In the genomic region with DNA sequence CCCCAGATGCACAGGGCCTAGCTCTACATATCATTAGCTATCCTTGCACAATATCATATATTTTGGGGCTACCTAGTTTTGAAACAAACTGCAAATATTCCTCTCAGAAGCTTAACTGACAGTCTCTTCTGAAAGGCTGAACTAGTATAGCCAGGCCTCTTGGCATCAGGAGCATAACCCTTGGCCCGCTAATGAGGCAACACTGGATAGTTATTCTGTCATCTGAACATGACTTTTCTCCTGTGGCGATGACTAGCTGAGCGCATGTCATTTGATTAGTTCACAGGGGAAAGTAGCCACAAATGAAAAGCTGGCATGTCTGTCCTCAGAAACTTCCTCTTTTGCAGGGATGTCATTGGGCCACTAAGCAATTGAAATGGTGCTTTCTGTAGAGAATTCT, we compare ENCODE assay signal across 29 mouse cellular contexts. TPM values are rescaled to one million over a fixed set of nuclear protein-coding genes. Genes with fewer than 3 reads are reported as not detected.
"Had no signal": no experiment of that assay in that cellular context is flagged by ENCODE, and none has a peak within 500 bp of the region (broad histone marks: within the 10 kb centered on the region; RNA-seq: fewer than 3 reads in every experiment).

No protein-coding gene starts in this region.

- H3K9me3 ChIP-seq: heart, embryonic 13.5 days; heart, embryonic 15.5 days; hindbrain, embryonic 10.5 days; hindbrain, embryonic 12.5 days; intestine, embryonic 15.5 days; limb, embryonic 10.5 days; limb, embryonic 12.5 days; liver, embryonic 12.5 days had no signal

- H3K9ac ChIP-seq: heart, embryonic 13.5 days; heart, embryonic 15.5 days; hindbrain, embryonic 12.5 days; hindbrain, embryonic 14.5 days; intestine, embryonic 15.5 days; limb, embryonic 12.5 days; liver, embryonic 12.5 days; liver, embryonic 14.5 days had no signal

- H3K4me2 ChIP-seq: heart, embryonic 11.5 days; heart, embryonic 13.5 days; heart, embryonic 15.5 days; hindbrain, embryonic 12.5 days; hindbrain, embryonic 14.5 days; intestine, embryonic 15.5 days; limb, embryonic 12.5 days; liver, embryonic 12.5 days had no signal

- H3K4me1 ChIP-seq: heart, embryonic 13.5 days; heart, embryonic 15.5 days; hindbrain, embryonic 10.5 days; hindbrain, embryonic 12.5 days; intestine, embryonic 15.5 days; limb, embryonic 12.5 days; liver, embryonic 12.5 days had no signal

- DNase-seq: gastrocnemius, postnatal 25 days; heart, postnatal 4 days; kidney, adult 18-20 months; kidney, adult 8-10 months; kidney, postnatal 10 days; kidney, postnatal 25 days; kidney, postnatal 4 days; liver had no signal

- ATAC-seq: hindbrain, embryonic 16.5 days; inflammation-experienced regulatory T-cells, adult 6 months; intestine, embryonic 15.5 days; intestine, postnatal 0 days; liver, embryonic 12.5 days had no signal

- H3K27me3 ChIP-seq: heart, embryonic 13.5 days; heart, embryonic 15.5 days; hindbrain, embryonic 12.5 days; intestine, embryonic 15.5 days; liver, embryonic 12.5 days had no signal

- H3K4me3 ChIP-seq: heart, embryonic 13.5 days; heart, embryonic 15.5 days; hindbrain, embryonic 10.5 days; hindbrain, embryonic 12.5 days; intestine, embryonic 15.5 days; layer of hippocampus, adult 2 months; left cerebral cortex, adult 2 months; limb, embryonic 10.5 days; limb, embryonic 12.5 days; liver, embryonic 12.5 days had no signal

- H3K27ac ChIP-seq: heart, embryonic 13.5 days; heart, embryonic 15.5 days; hindbrain, embryonic 10.5 days; hindbrain, embryonic 12.5 days; hindbrain, embryonic 14.5 days; intestine, embryonic 15.5 days; layer of hippocampus, adult 2 months; left cerebral cortex, adult 2 months; limb, embryonic 10.5 days; limb, embryonic 12.5 days; liver, embryonic 12.5 days; liver, embryonic 14.5 days had no signal

- H3K36me3 ChIP-seq: heart, embryonic 13.5 days; heart, embryonic 15.5 days; hindbrain, embryonic 10.5 days; hindbrain, embryonic 12.5 days; intestine, embryonic 15.5 days; limb, embryonic 10.5 days; limb, embryonic 12.5 days; liver, embryonic 12.5 days had no signal

RNA-seq across cellular contexts. Expression of gene Irx2, which starts 29.4 kb away (rescaled TPM):
- total RNA-seq: gastrocnemius, adult 18-20 months; gastrocnemius, postnatal 25 days; granulocyte monocyte progenitor cell, adult 5-6 weeks; layer of hippocampus, postnatal 25 days; left cerebral cortex, adult 2 months; left cerebral cortex, postnatal 36 days had no signal
- polyA plus RNA-seq: inflammation-experienced regulatory T-cells, adult 6 months; liver, embryonic 12.5 days; liver, embryonic 16.5 days had no signal
